Mouse (Mus musculus): ENCODE measurements around the gene Stk38.

DNA sequence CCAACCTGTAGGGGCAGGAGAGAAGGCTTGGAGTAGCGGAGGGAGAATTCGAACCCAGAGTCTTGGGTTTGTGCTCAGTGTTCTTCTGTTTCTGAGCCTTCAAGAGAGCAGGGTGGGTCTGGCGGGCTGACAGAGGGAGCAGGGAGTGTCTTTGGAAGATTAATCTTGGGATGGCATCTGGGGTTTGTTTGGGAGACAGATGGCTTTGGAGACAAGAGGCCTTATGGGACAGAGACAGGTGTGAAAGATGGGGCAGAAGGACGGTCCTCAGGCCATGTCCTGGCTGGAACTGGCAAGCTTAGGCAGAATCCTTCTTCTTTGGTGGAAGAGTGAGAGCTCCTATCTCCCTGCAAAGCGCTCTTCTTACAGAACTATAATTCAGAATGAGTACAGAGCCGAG is 45.3 kb upstream of the Stk38 start:
- TF ChIP-seq POLR2A (IDR thresholded peaks at IDR 0.05; ENCODE audit: extremely low read depth, insufficient read depth, low read length) = no peak
- TF ChIP-seq CTCF (IDR thresholded peaks at IDR 0.05; ENCODE audit: extremely low read depth, insufficient read depth, low read length) = no peak
